Mouse (Mus musculus) ovary, adult 2 months (tissue): Measurements from ENCODE around the gene Kntc1. TPM values are rescaled to one million over a fixed set of nuclear protein-coding genes. Genes with fewer than 3 reads are reported as not detected.

Source experiments
- polyA plus RNA-seq: library from polyadenylated mRNA; depleted of rRNA; stranded (reverse); fragments of >200 nt; gene quantifications from 2 replicates; pipeline ENCODE4 v1.2.3, GENCODE M21; 2012; rRNA removed

The Kntc1 gene
- 2.5 and 3.3 TPM in 2 replicates for polyA plus RNA-seq

GRCm38 (mm10) chr5:123749065-123750064, at the start of gene Kntc1, which contains the start of gene Rsrc2:
Gene Kntc1, plus strand, starts transcription at chr5:123749716.
Gene Rsrc2, minus strand, starts transcription at chr5:123749414.

GRCm38 (mm10) chr5:123720328-123721311, 28.9 kb upstream of the Kntc1 start, which contains the start of gene Zcchc8:
Gene Zcchc8, minus strand, starts transcription at chr5:123721100.

GRCm38 (mm10) chr5:123865365-123865764, 115.8 kb downstream of the Kntc1 start, which contains the start of gene Hcar2:
Gene Hcar2, minus strand, starts transcription at chr5:123865499.

Other genes with a start within 250 kb of the Kntc1 start
- 5.5 and 5.6 TPM in 2 replicates for gene B3gnt4, start 239.3 kb upstream of the Kntc1 start, polyA plus RNA-seq
- 91.8 and 99.0 TPM in 2 replicates for gene Diablo, start 225.5 kb upstream of the Kntc1 start, polyA plus RNA-seq
- 12.2 and 21.7 TPM in 2 replicates for gene Gm49027, start 224.2 kb upstream of the Kntc1 start, polyA plus RNA-seq
- gene Vps33a, start 176.7 kb upstream of the Kntc1 start, polyA plus RNA-seq, result 14.6 and 15.5 TPM in 2 replicates
- gene Clip1, start 65.1 kb upstream of the Kntc1 start, polyA plus RNA-seq, result 16.8 and 19.5 TPM in 2 replicates
- 27.0 and 32.5 TPM in 2 replicates for gene Zcchc8, start 28.6 kb upstream of the Kntc1 start, polyA plus RNA-seq
- gene Rsrc2, start 302 bp upstream of the Kntc1 start, polyA plus RNA-seq, result 9.5 and 18.1 TPM in 2 replicates
- 2.1 and 2.2 TPM in 2 replicates for gene Hcar2, start 115.8 kb downstream of the Kntc1 start, polyA plus RNA-seq
- gene Hcar1, start 130.3 kb downstream of the Kntc1 start, polyA plus RNA-seq, result 5.4 and 6.8 TPM in 2 replicates
- gene Denr, start 157.5 kb downstream of the Kntc1 start, polyA plus RNA-seq, result 6.8 and 13.4 TPM in 2 replicates
- 0.89 and 0.93 TPM in 2 replicates for gene Gm43518, start 177.7 kb downstream of the Kntc1 start, polyA plus RNA-seq
- 3.3 and 4.8 TPM in 2 replicates for gene Ccdc62, start 181.0 kb downstream of the Kntc1 start, polyA plus RNA-seq
- gene Hip1r, start 223.9 kb downstream of the Kntc1 start, polyA plus RNA-seq, result 25.7 and 39.0 TPM in 2 replicates